Mouse (Mus musculus): ENCODE measurements around the gene Hist1h2ab.
"Not testable (repeated sequence)": the region's sequence is repeated elsewhere in the genome, so short reads cannot be mapped to it uniquely, and the experiment has no call there.

The Hist1h2ab gene

GRCm38 (mm10) chr13:23750839-23751477 lies at the start of gene Hist1h2ab:
Gene Hist1h2ab, plus strand, starts transcription at chr13:23751126.
- in situ Hi-C loops (cut with MboI; ENCODE audit: low pct_unique_long_range_greater_than_20kb in 1 of 2, low sequenced_read_pairs in 2 of 2, unreplicated experiment in 1 of 2), result not testable (repeated sequence)

DNA sequence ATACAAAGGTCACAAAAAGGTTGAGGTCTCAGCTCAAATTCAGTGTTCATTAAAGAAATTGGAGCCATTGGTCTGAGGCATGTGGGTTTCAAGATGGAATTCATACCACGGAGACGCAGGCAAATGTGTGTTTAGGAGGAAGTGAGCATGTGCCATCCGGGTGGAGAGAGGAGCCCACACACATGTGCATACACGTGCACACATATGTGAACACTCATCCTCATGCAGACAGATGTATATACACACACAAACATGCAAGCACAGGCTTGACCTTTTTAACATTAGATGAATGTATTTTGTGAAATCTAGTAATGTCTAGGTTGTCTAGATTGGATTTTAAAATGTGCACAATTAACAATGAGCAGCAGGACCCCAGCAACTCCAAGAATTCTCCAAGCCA lies 48.7 kb upstream of the Hist1h2ab start:
- in situ Hi-C loops (cut with MboI; ENCODE audit: low pct_unique_long_range_greater_than_20kb in 1 of 2, low sequenced_read_pairs in 2 of 2, unreplicated experiment in 1 of 2), result no loop called here

DNA sequence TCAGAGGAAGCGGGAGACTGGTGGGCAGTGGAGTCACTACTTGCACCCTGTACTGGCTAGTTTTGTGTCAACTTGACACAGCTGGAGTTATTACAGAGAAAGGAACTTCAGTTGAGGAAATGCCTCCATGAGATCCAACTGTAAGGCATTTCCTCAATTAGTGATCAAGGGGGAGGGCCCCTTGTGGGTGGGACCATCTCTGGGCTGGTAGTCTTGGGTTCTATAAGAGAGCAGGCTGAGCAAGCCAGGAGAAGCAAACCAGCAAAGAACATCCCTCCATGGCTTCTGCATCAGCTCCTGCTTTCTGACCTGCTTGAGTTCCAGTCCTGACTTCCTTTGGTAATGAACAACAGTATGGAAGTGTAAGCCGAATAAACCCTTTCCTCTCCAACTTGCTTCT lies 48.1 kb upstream of the Hist1h2ab start:
- in situ Hi-C loops (cut with MboI; ENCODE audit: low pct_unique_long_range_greater_than_20kb in 1 of 2, low sequenced_read_pairs in 2 of 2, unreplicated experiment in 1 of 2), result not testable (repeated sequence)

DNA sequence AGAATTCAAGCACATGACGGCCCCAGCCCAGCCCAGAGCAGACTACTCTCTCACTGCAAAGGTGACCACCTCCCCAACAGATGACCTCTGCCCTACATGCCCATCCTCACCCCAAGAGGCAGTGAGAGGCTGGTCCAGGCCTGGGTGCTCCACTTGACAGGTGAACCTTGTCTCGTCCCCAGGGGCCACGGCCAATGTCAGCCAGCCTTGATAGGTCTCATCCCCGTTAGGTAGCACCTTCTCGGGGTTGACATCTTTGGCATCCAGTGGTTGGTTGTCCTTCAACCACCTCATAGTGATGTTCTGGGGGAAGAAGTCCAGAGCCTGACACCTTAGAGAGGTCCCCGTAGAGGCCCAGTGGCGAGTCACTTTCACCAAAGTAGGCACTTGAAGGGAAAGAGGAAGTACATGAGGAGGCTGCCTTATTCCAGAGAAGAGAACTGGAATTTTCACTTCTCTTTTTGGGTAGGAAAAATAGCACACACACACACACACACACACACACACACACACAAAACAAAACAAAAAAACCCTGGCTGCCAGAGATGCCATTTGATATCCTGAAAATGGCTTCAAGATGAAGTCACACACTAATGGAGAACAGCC lies 45.1 kb upstream of the Hist1h2ab start:
- in situ Hi-C loops (cut with MboI; ENCODE audit: low pct_unique_long_range_greater_than_20kb in 1 of 2, low sequenced_read_pairs in 2 of 2, unreplicated experiment in 1 of 2), result no loop called here

GRCm38 (mm10) chr13:23706771-23707170 lies 44.2 kb upstream of the Hist1h2ab start:
- in situ Hi-C loops (cut with MboI; ENCODE audit: low pct_unique_long_range_greater_than_20kb in 1 of 2, low sequenced_read_pairs in 2 of 2, unreplicated experiment in 1 of 2), result no loop called here

DNA sequence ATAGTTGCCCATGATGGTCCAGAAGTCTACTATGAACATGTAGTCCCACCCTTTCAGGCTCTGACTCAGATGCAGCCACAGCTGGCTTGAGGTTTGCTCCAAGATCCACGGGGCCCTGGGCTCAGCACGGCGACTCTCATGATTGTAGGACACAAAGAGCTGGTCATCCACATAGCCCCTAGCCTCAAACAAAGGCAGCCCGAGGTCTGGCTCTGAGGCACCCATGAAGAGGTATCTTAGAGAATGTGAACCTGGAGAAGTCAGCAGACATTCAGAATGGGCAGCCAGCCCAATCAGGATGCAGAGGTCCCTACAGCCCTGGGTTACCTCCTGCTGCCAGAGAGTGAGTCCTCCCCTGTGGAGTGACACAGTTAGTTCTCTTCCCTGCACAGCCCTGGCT lies 42.9 kb upstream of the Hist1h2ab start:
- in situ Hi-C loops (cut with MboI; ENCODE audit: low pct_unique_long_range_greater_than_20kb in 1 of 2, low sequenced_read_pairs in 2 of 2, unreplicated experiment in 1 of 2), result no loop called here

- in situ Hi-C loops (cut with MboI; ENCODE audit: low pct_unique_long_range_greater_than_20kb in 1 of 2, low sequenced_read_pairs in 2 of 2, unreplicated experiment in 1 of 2), result no loop called here
Observed at GRCm38 (mm10) chr13:23708654-23709053, 42.3 kb upstream of the Hist1h2ab start.

DNA sequence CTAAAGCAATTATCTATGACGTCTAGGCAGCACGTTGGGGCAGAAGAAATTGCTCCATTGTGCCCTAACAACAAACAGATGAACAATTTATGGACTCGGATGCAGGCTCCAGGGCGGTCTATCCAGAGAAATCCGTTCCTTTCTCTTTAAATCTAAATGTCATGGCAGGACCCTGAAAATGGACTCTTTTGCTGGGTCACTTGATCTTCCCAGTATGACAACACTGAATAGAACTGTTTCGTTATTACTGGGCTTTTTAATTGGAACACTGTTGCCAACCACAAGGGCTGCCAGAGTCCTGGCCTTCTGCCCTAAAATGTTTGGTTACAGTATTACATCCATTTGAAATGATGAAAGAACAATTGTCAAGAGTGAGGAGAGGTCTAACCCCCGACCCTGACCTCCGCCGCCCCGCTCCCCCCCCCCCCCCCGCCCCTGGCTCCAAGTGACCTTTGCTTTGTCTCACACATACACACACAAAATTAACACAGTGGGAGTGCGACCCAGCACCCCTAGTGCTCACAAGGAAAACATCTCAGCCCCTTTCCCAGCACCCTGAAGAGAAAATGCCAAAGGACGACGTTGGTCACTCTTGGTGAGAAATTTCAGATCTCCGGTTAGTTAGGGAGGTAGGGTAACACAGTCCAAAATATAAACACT lies 41.1 kb upstream of the Hist1h2ab start:
- in situ Hi-C loops (cut with MboI; ENCODE audit: low pct_unique_long_range_greater_than_20kb in 1 of 2, low sequenced_read_pairs in 2 of 2, unreplicated experiment in 1 of 2), result no loop called here

- in situ Hi-C loops (cut with MboI; ENCODE audit: low pct_unique_long_range_greater_than_20kb in 1 of 2, low sequenced_read_pairs in 2 of 2, unreplicated experiment in 1 of 2), result no loop called here
Observed at GRCm38 (mm10) chr13:23710374-23711089, 40.4 kb upstream of the Hist1h2ab start, which contains the start of gene Hfe. Gene Hfe, minus strand, starts transcription at chr13:23710854.

DNA sequence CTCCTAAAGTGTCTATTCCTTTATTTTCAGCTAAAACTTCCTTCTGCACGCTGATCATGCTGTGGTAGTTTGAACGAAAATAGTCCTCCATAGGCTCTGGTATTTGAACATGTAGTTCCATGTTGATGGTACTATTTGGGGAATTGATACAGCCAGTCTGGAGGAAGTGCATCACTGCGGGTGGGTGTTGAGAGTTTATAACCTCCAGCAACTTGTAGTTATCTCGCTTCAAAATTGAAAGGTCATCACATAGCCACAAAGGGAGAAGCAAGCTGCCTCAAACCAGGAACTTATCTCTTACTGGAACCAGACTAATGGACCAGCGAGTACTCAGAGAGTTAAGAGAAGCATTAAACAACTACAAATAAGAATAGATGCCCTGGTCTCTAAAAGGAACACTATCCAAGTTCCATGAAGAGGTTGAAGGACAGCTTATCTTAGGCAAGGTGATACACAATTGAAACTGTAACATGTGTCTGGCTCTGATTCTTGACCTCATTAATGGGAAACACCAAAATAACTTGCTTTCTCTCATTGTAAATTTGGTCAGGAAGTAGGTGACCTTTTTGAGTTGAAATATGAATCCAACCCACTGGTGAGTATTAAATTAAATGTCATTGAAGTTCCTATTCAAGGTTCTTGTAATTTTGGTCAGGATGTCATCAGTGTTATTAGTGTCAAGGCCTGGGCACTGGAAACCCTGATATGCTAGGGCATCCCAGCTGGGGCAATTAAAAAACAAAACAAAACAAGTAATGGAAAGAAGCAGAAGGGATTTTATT lies 34.5 kb upstream of the Hist1h2ab start:
- in situ Hi-C loops (cut with MboI; ENCODE audit: low pct_unique_long_range_greater_than_20kb in 1 of 2, low sequenced_read_pairs in 2 of 2, unreplicated experiment in 1 of 2), result no loop called here

GRCm38 (mm10) chr13:23717176-23717575 lies 33.8 kb upstream of the Hist1h2ab start:
- in situ Hi-C loops (cut with MboI; ENCODE audit: low pct_unique_long_range_greater_than_20kb in 1 of 2, low sequenced_read_pairs in 2 of 2, unreplicated experiment in 1 of 2), result no loop called here

- in situ Hi-C loops (cut with MboI; ENCODE audit: low pct_unique_long_range_greater_than_20kb in 1 of 2, low sequenced_read_pairs in 2 of 2, unreplicated experiment in 1 of 2), result not testable (repeated sequence)
Observed at GRCm38 (mm10) chr13:23717593-23718245, 33.2 kb upstream of the Hist1h2ab start.

DNA sequence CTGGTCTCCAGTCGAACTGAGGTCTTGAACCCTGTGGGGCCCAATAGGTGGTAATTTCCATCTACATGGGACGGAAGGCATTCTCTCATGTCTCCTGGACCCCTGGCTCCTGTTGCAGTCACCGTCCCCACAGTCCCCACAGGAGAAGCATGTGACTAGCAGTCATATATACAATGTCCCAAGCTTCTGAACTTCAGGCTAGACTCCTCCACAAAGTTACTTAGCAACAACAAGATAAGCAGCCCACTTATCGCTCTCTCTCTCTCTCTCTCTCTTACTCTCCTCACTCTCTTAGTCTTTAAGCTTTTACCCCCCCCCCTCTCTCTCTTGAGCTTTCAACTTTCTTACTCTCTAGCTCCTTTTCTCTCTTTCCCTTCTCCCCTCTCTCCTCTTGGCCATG lies 26.7 kb upstream of the Hist1h2ab start:
- in situ Hi-C loops (cut with MboI; ENCODE audit: low pct_unique_long_range_greater_than_20kb in 1 of 2, low sequenced_read_pairs in 2 of 2, unreplicated experiment in 1 of 2), result no loop called here

- in situ Hi-C loops (cut with MboI; ENCODE audit: low pct_unique_long_range_greater_than_20kb in 1 of 2, low sequenced_read_pairs in 2 of 2, unreplicated experiment in 1 of 2), result loop anchor here in 1 of 2 experiments (25.0 kb wide), 1 partner anchor 1688 kb away; the partner anchor contains the start of genes Hist1h2ag, Hist1h2ah, Hist1h2bj and Hist1h2bk
Observed at GRCm38 (mm10) chr13:23725213-23725612, 25.7 kb upstream of the Hist1h2ab start.

GRCm38 (mm10) chr13:23728472-23729191 lies 22.3 kb upstream of the Hist1h2ab start:
- in situ Hi-C loops (cut with MboI; ENCODE audit: low pct_unique_long_range_greater_than_20kb in 1 of 2, low sequenced_read_pairs in 2 of 2, unreplicated experiment in 1 of 2), result loop anchor here in 1 of 2 experiments (25.0 kb wide), 1 partner anchor 1691 kb away; the partner anchor contains the start of genes Hist1h2ag, Hist1h2ah, Hist1h2bj and Hist1h2bk

- in situ Hi-C loops (cut with MboI; ENCODE audit: low pct_unique_long_range_greater_than_20kb in 1 of 2, low sequenced_read_pairs in 2 of 2, unreplicated experiment in 1 of 2), result loop anchor here in 1 of 2 experiments (25.0 kb wide), 1 partner anchor 1692 kb away; the partner anchor contains the start of genes Hist1h2ag, Hist1h2ah, Hist1h2bj and Hist1h2bk
Observed at GRCm38 (mm10) chr13:23729192-23729525, 21.8 kb upstream of the Hist1h2ab start.

DNA sequence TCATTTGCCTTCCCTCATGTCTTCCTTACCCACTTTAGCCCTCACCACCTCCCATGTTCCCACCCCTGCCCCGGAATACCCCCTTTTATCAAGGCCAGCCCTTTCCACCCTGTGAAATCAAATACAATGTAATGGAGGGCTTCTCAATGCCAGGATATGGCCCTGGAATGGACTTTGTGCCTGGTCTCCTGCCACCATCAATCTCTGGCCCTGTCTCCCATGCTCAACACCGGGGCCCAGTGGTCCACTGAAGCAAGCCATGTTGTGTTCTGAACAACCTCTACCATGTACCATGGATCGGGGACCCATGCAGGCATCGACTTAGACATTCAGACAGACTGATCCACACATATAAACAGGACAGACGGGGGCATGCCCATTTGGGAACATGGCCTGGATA lies 21.2 kb upstream of the Hist1h2ab start:
- in situ Hi-C loops (cut with MboI; ENCODE audit: low pct_unique_long_range_greater_than_20kb in 1 of 2, low sequenced_read_pairs in 2 of 2, unreplicated experiment in 1 of 2), result loop anchor here in 1 of 2 experiments (10.0 to 25.0 kb wide), 2 partner anchors 45 to 1692 kb away; partner anchors contain the start of genes Hist1h2ac, Hist1h2ag, Hist1h2ah and Hist1h2bc
